Mouse (Mus musculus): ENCODE results near the gene Gng2. TPM values are rescaled to one million over a fixed set of nuclear protein-coding genes. Genes with fewer than 3 reads are reported as not detected.

Gene Gng2
- total and polyA plus RNA-seq, 3 experiments: 3.3 to 17.2 TPM; not detected in 1

DNA sequence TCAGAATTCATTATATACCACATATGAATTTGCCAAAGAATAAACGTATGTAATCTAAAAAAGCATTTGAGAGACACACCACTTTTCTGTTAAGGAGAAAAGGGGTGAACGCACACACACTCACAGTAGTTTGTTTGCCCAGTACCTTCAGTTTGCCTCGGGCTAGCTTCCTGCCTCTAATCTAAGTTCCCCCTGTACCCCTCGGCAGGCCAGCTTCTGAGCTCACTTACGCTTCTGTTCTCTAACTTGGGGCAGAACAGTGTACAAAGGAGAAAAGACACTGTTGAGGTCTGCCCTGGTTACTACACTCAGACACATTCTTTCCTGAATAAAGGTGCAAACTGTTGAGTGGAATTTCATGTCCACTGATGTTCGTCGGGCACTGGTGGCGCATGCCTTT is 51.1 kb downstream of the Gng2 start:
- H3K27ac ChIP-seq (ENCODE audit: control insufficient read depth, low read depth, low read length): no peak overlapping the region
- H3K36me3 ChIP-seq (ENCODE audit: control insufficient read depth in 1 of 2, insufficient read depth in 2 of 2, low read length in 2 of 2): peaks cover 0 to 10% of the 10 kb centered on the region in 2 experiments; a peak in 2 of 4 replicates
- TF ChIP-seq POLR2AphosphoS5 (IDR thresholded peaks at IDR 0.05; ENCODE audit: borderline replicate concordance, low read depth, low read length) (no peak), GABPA (IDR thresholded peaks at IDR 0.05; ENCODE audit: low read depth, low read length) (no peak), ZMIZ1 (IDR thresholded peaks at IDR 0.05; ENCODE audit: low read depth, low read length) (no peak), HCFC1 (IDR thresholded peaks at IDR 0.05; ENCODE audit: low read depth, low read length) (no peak), KAT2A (conservative IDR thresholded peaks at IDR 0.05; ENCODE audit: low read depth, low read length) (no peak), USF2 (IDR thresholded peaks at IDR 0.05; ENCODE audit: borderline replicate concordance in 1 of 2, insufficient read depth in 1 of 2, low read depth in 1 of 2, low read length in 2 of 2) (no peak), ZC3H11A (IDR thresholded peaks at IDR 0.05; ENCODE audit: low read depth, low read length) (no peak), NRF1 (IDR thresholded peaks at IDR 0.05; ENCODE audit: insufficient read depth, low read depth, low read length, poor library complexity, severe bottlenecking) (no peak), MAX (IDR thresholded peaks at IDR 0.05; ENCODE audit: low read length) (no peak), SIN3A (IDR thresholded peaks at IDR 0.05; ENCODE audit: low read length) (no peak), EP300 (IDR thresholded peaks at IDR 0.05; ENCODE audit: low read depth in 1 of 2, low read length in 2 of 2) (no peak), TCF12 (IDR thresholded peaks at IDR 0.05; ENCODE audit: low read depth, low read length) (no peak), TAL1 (IDR thresholded peaks at IDR 0.05; ENCODE audit: low read length) (no peak)
- H3K27me3 ChIP-seq (ENCODE audit: control insufficient read depth in 1 of 2, insufficient read depth in 2 of 2, low read length in 2 of 2): no peaks in the 10 kb centered on the region
- peaks cover 2 to 9% of the 10 kb centered on the region in 2 experiments; a peak in 3 of 4 replicates for H3K4me1 ChIP-seq (ENCODE audit: control insufficient read depth in 1 of 2, insufficient read depth in 2 of 2, low read length in 2 of 2)
- DNase-seq (ENCODE audit: low read depth, low spot score): no peak
- H3K4me3 ChIP-seq (ENCODE audit: control insufficient read depth in 1 of 2, insufficient read depth in 1 of 2, low read depth in 2 of 2, low read length in 2 of 2): no peak overlapping the region
- no peak overlapping the region for H3K9ac ChIP-seq (ENCODE audit: control insufficient read depth, low read depth, low read length, poor library complexity, severe bottlenecking)
- H3K79me2 ChIP-seq (ENCODE audit: control insufficient read depth, insufficient read depth, low read length, poor library complexity): no peaks in the 10 kb centered on the region
- no peaks in the 10 kb centered on the region for H3K9me3 ChIP-seq (replicated peaks; ENCODE audit: insufficient read depth, low read length)

DNA sequence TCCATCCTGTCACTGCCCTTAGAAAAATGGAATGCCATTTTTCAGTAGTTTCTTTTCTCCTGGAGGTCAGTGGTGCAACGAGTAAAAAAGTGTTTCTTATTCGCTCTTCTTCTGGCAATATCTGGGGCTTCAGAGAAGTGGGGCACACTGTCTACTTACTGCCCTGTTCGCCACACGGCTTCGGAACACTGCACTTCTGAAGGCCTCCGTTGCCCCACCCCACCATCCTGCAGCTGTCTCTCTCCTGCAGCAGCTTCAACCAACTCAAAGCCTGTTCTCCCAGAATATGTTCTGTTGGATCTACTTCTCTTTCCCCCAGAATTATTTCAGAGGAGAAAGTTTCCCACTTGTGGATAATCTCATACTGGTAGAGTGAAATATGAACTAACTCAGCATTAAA is 52.3 kb downstream of the Gng2 start:
- no peak for TF ChIP-seq MAZ (IDR thresholded peaks at IDR 0.05; ENCODE audit: low read depth, low read length)
- no peak for TF ChIP-seq NRF1 (IDR thresholded peaks at IDR 0.05; ENCODE audit: insufficient read depth, low read depth, low read length, poor library complexity, severe bottlenecking)
- TF ChIP-seq POLR2AphosphoS2 (IDR thresholded peaks at IDR 0.05; ENCODE audit: low read length): no peak
- TF ChIP-seq MAX (IDR thresholded peaks at IDR 0.05; ENCODE audit: low read length): no peak
- no peak for TF ChIP-seq ZNF384 (IDR thresholded peaks at IDR 0.05; ENCODE audit: low read depth, low read length)
- no peak for TF ChIP-seq RCOR1 (IDR thresholded peaks at IDR 0.05; ENCODE audit: low read depth, low read length)
- no peak for TF ChIP-seq RAD21 (IDR thresholded peaks at IDR 0.05; ENCODE audit: low read depth, low read length)
- TF ChIP-seq ELF1 (IDR thresholded peaks at IDR 0.05; ENCODE audit: low read depth, low read length): no peak
- TF ChIP-seq MYC (IDR thresholded peaks at IDR 0.05; ENCODE audit: low read depth, low read length): no peak
- TF ChIP-seq TAL1 (IDR thresholded peaks at IDR 0.05; ENCODE audit: low read length): no peak
- no peak for TF ChIP-seq ETS1 (IDR thresholded peaks at IDR 0.05; ENCODE audit: low read depth, low read length)
- TF ChIP-seq CHD2 (IDR thresholded peaks at IDR 0.05; ENCODE audit: low read length): no peak
- TF ChIP-seq USF1 (IDR thresholded peaks at IDR 0.05; ENCODE audit: low read depth, low read length): no peak
- TF ChIP-seq POLR2A (IDR thresholded peaks at IDR 0.05; ENCODE audit: control insufficient read depth in 1 of 2, insufficient read depth in 1 of 2, low read depth in 1 of 2, low read length in 2 of 2, poor library complexity in 1 of 2): no peak
- TF ChIP-seq TBP (IDR thresholded peaks at IDR 0.05; ENCODE audit: low read depth, low read length): no peak
- TF ChIP-seq SIN3A (IDR thresholded peaks at IDR 0.05; ENCODE audit: low read length): no peak
- peaks cover 0 to 10% of the 10 kb centered on the region in 2 experiments; a peak in 2 of 4 replicates for H3K36me3 ChIP-seq (ENCODE audit: control insufficient read depth in 1 of 2, insufficient read depth in 2 of 2, low read length in 2 of 2)

More for the DNA sequence above, 52.3 kb downstream of the Gng2 start:
- DNase-seq (ENCODE audit: low read depth, low spot score): no peak
- Histone ChIP-seq H3K4me1 (ENCODE audit: control insufficient read depth in 1 of 2, insufficient read depth in 2 of 2, low read length in 2 of 2) (peaks cover 2 to 9% of the 10 kb centered on the region in 2 experiments; a peak in 3 of 4 replicates), H3K79me2 (ENCODE audit: control insufficient read depth, insufficient read depth, low read length, poor library complexity) (no peaks in the 10 kb centered on the region), H3K27ac (ENCODE audit: control insufficient read depth, low read depth, low read length) (no peak overlapping the region), H3K4me3 (ENCODE audit: control insufficient read depth in 1 of 2, insufficient read depth in 1 of 2, low read depth in 2 of 2, low read length in 2 of 2) (no peak overlapping the region), H3K9ac (ENCODE audit: control insufficient read depth, low read depth, low read length, poor library complexity, severe bottlenecking) (no peak overlapping the region), H3K27me3 (ENCODE audit: control insufficient read depth in 1 of 2, insufficient read depth in 2 of 2, low read length in 2 of 2) (no peaks in the 10 kb centered on the region), H3K9me3 (replicated peaks; ENCODE audit: insufficient read depth, low read length) (no peaks in the 10 kb centered on the region)
